Mouse (Mus musculus): ENCODE results near the gene Ncbp3.

DNA sequence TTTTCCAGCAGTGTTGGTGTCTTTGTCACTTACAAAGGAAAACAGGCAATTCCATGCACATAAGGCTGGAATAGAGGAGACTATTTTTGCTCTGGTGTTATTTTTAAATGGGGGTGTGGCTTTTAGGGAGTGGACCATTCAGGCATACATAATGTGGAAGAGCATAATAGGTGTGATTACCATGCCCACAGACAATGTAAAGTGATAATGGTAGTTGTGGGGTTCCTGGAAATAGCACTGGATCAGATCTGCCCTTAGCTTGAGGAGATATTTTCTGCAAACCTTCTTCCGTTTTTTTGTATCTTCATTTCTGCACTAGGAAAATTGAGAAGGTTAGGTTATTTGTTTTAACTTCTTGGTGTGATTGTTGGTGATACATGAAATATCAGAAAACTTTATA is 5.2 kb downstream of the Ncbp3 start:
- no peak for TF ChIP-seq CTCF (IDR thresholded peaks at IDR 0.05; ENCODE audit: extremely low read depth, insufficient read depth, insufficient read length, insufficient replicate concordance)
- TF ChIP-seq POLR2A (IDR thresholded peaks at IDR 0.05; ENCODE audit: low read depth, low read length), result no peak
